Mouse (Mus musculus) hindbrain, embryonic 12.5 days (tissue): Measurements from ENCODE around the gene Brdt. TPM values are rescaled to one million over a fixed set of nuclear protein-coding genes. Genes with fewer than 3 reads are reported as not detected.

Source experiments
- polyA plus RNA-seq: library from polyadenylated mRNA; unstranded; fragments of >200 nt; fragmentation: Nextera tagmentation; extraction: Ambion mirVana; gene quantifications from 2 replicates; pipeline ENCODE4 v1.2.1, GENCODE M21; 2016

Brdt gene
- polyA plus RNA-seq, 1 experiment from 2014 or later = 2.7 TPM

Other genes with a start within 250 kb of the Brdt start
- gene Tgfbr3, start 41.5 kb upstream of the Brdt start, polyA plus RNA-seq = 12.0 and 13.7 TPM in 2 replicates
- gene Ephx4, start 71.6 kb downstream of the Brdt start, polyA plus RNA-seq = 1.2 and 2.2 TPM in 2 replicates
- gene Lpcat2b, start 100.4 kb downstream of the Brdt start, polyA plus RNA-seq = not detected in 2 replicates
- 8.8 and 10.3 TPM in 2 replicates for gene Btbd8, start 106.8 kb downstream of the Brdt start, polyA plus RNA-seq
- 0.23 and 0.80 TPM in 2 replicates for gene Gm42669, start 176.5 kb downstream of the Brdt start, polyA plus RNA-seq
- 0.15 and 0.21 TPM in 2 replicates for gene 1700028K03Rik, start 203.6 kb downstream of the Brdt start, polyA plus RNA-seq